Mouse (Mus musculus) thymus, postnatal 25 days (tissue): ENCODE measurements around the gene Hacd1.

Source experiments
- DNase-seq: peaks from one replicate; pipeline ENCODE4 v3.0.0; 2022

The Hacd1 gene

GRCm38 (mm10) chr2:13960136-13960535 lies 95.8 kb downstream of the Hacd1 start:
- no peak for DNase-seq

- no peak for DNase-seq
Measured at GRCm38 (mm10) chr2:13956463-13956862, 99.5 kb downstream of the Hacd1 start.

DNA sequence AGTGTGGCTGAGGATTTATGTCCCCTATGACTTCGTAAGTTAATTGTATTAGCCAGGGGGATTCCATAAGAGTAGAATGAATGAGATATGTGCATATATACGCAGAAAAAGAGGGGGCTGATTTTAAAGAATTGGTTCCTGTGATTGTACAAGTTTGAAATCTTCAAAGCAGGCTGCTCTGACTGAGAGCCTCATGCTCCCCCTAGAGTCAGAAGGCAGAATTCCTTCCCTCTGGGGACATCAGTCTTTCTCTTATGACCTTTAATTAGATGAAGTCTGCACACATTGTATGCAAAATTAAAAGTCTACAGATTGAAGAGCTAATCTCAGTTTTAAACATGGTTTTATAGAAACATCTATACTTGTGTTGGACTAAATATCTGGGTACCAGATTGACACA lies 117.8 kb downstream of the Hacd1 start:
- DNase-seq: peak; percentile 8

GRCm38 (mm10) chr2:13935343-13935742 lies 120.6 kb downstream of the Hacd1 start:
- DNase-seq: no peak

- DNase-seq: no peak
Measured at GRCm38 (mm10) chr2:13932253-13932652, 123.7 kb downstream of the Hacd1 start.

DNA sequence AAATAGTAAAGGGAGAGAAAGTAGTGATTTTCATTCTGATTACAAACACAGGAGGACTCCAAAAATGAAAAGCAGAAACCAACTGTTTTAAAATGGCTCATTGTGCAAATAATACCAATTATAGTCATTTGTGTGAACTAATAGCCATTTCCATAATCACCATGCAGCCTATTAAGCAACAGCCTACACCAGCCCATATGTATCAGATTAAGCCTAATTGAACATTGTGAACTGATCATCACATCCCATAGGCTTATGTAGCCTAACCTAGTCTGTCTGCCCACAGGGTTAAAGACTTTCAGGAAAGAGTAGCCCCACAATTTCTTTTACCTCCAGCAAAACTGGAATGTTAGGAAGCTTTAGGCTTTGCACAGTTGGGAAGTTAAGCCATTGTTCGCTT lies 125.2 kb downstream of the Hacd1 start:
- no peak for DNase-seq

GRCm38 (mm10) chr2:13888568-13888967 lies 167.4 kb downstream of the Hacd1 start:
- no peak for DNase-seq

GRCm38 (mm10) chr2:13857461-13857860 lies 198.5 kb downstream of the Hacd1 start:
- DNase-seq: no peak

DNA sequence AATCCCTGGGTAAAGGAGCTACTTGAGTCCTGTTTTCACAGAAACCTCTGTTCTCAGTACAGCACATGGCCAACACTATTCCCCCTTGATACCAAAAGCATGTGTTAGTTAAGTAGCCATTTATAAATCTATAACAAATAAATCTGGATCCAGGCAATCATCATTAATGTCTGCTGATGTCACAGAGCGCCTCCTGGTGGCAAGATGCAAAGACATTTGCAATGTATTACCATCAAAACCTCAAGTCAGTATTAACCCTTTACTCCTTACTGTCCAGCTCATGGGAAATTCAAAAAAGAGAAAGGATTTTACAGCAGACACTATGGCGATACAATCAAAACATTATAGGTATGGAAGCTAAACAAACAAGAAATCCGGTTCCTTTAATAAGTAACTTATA lies 200.4 kb downstream of the Hacd1 start:
- DNase-seq: peak; percentile 21

DNA sequence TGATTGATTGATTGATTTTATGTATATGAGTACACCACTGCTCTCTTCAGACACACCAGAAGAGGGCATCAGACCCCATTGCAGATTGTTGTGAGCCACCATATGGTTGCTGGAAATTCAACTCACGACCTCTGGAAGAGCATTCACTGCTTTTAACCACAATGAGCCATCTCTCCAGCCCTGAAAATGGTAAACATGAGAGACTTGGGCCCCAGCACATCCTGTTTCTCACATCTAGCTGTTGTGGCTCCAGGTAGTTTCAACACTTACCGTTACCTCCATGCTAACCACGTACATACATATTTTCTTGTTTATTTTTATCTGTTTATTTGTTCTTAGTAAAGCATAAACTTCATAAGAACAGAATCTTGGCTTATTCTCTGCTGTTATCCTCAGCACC lies 219.6 kb downstream of the Hacd1 start:
- no peak for DNase-seq

GRCm38 (mm10) chr2:13834989-13835388 lies 220.9 kb downstream of the Hacd1 start:
- no peak for DNase-seq

GRCm38 (mm10) chr2:13816645-13817044 lies 239.3 kb downstream of the Hacd1 start:
- DNase-seq: no peak

GRCm38 (mm10) chr2:13808593-13808992 lies 247.3 kb downstream of the Hacd1 start:
- no peak for DNase-seq

- DNase-seq: no peak
Measured at GRCm38 (mm10) chr2:13808008-13808407, 247.9 kb downstream of the Hacd1 start.

GRCm38 (mm10) chr2:13806120-13806519 lies 249.8 kb downstream of the Hacd1 start:
- DNase-seq: peak; percentile 20

DNA sequence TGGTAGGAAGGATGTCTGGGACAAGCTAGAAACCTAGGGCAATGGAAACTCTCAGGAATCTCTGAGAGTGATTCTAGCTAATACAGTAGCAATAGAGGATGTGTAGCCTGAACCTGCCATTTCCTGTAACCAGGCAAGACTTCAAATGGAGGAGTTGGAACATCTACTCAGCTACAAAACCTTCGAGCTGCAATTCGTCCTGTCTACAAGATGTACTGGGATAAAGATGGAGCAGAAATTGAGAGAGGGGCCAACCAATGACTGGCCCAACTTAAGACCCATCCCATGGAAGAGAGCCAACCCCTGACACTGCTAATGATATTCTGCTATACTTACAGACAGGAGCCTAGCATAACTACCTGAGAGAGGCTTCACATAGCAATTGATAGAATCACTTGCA lies 255.3 kb downstream of the Hacd1 start:
- no peak for DNase-seq
